Mouse (Mus musculus) embryonic facial prominence, embryonic 12.5 days (tissue): ENCODE measurements around the gene B3galt6. TPM values are rescaled to one million over a fixed set of nuclear protein-coding genes. Genes with fewer than 3 reads are reported as not detected.

Experiments used
- ATAC-seq: fragments of 200-750 bp; cut with Nextera tagmentation; 2 replicates; pipeline ENCODE4 v1.8.0; 2017; ENCODE audit not compliant: insufficient number of reproducible peaks, insufficient read depth, low FRiP score, low TSS enrichment
- H3K27ac ChIP-seq: fragments of 300-500 bp; sonication (generic); 2 replicates; pipeline ENCODE4 v1.5.1; 2016; ENCODE audit warnings: mild to moderate bottlenecking
- H3K27me3 ChIP-seq: fragments of 300-500 bp; sonication (generic); 2 replicates; pipeline ENCODE4 v1.6.1; 2016; ENCODE audit warnings: mild to moderate bottlenecking, moderate library complexity
- H3K36me3 ChIP-seq: fragments of 300-500 bp; sonication (generic); 2 replicates; pipeline ENCODE4 v1.6.1; 2016; ENCODE audit warnings: mild to moderate bottlenecking
- H3K4me1 ChIP-seq: fragments of 300-500 bp; sonication (generic); 2 replicates; pipeline ENCODE4 v1.6.1; 2016
- H3K4me2 ChIP-seq: fragments of 300-500 bp; sonication (generic); replicated peaks from 2 replicates; pipeline ENCODE4 v1.6.1; 2016; ENCODE audit warnings: mild to moderate bottlenecking, moderate library complexity
- H3K4me3 ChIP-seq: fragments of 300-500 bp; sonication (generic); 2 replicates; pipeline ENCODE4 v1.5.1; 2016; ENCODE audit warnings: mild to moderate bottlenecking
- H3K9ac ChIP-seq: fragments of 300-500 bp; sonication (generic); 2 replicates; pipeline ENCODE4 v1.6.1; 2016; ENCODE audit warnings: mild to moderate bottlenecking, moderate library complexity
- H3K9me3 ChIP-seq: fragments of 300-500 bp; sonication (generic); 2 replicates; pipeline ENCODE4 v1.6.1; 2016; ENCODE audit warnings: mild to moderate bottlenecking, moderate library complexity
- WGBS: fragments of 180-500 bp; shearing (Covaris S2); methylation state at CpG from one replicate; pipeline ENCODE4 v1.1.7; 2016; 5-methylcytosine and 5-hydroxymethylcytosine counted together
- polyA plus RNA-seq: library from polyadenylated mRNA; unstranded; fragments of >200 nt; fragmentation: Nextera tagmentation; extraction: Ambion mirVana; gene quantifications from 2 replicates; pipeline ENCODE4 v1.2.1, GENCODE M21; 2016

B3galt6 gene
- polyA plus RNA-seq, 1 experiment from 2014 or later, result 20.3 TPM

GRCm38 (mm10) chr4:155944271-155944670 lies 48.2 kb downstream of the B3galt6 start:
- H3K4me1 ChIP-seq, result peaks cover 16% of the 10 kb centered on the region
- ATAC-seq, result no peak
- peaks cover 14% of the 10 kb centered on the region; the same call in 1 of the 2 replicates for H3K36me3 ChIP-seq
- H3K27me3 ChIP-seq, result no peaks in the 10 kb centered on the region
- WGBS, result under 1% methylated on average over 17 of the region's 17 CpGs
- no peaks in the 10 kb centered on the region for H3K9me3 ChIP-seq
- H3K4me3 ChIP-seq, result peak overlapping the region; percentile 99
- H3K4me2 ChIP-seq, result peak overlapping the region; percentile 83
- peak overlapping the region; percentile 71; the same call in 1 of the 2 replicates for H3K27ac ChIP-seq
- H3K9ac ChIP-seq, result peak overlapping the region; percentile 94

- H3K4me3 ChIP-seq, result peak within 1 kb of the TSS; percentile 99
- peak within 1 kb of the TSS; percentile 94 for H3K9ac ChIP-seq
- H3K9me3 ChIP-seq, result no peaks in the 10 kb centered on the region
- H3K27ac ChIP-seq, result peak within 1 kb of the TSS; percentile 71
- peak within 1 kb of the TSS; percentile 83 for H3K4me2 ChIP-seq
- peaks cover 16% of the 10 kb centered on the region for H3K4me1 ChIP-seq
- WGBS, result under 1% methylated on average over 84 of the region's 85 CpGs
- H3K36me3 ChIP-seq, result peaks cover 9% of the 10 kb centered on the region; the same call in 1 of the 2 replicates
- H3K27me3 ChIP-seq, result no peaks in the 10 kb centered on the region
- peak; percentile 98 for ATAC-seq
Measured at GRCm38 (mm10) chr4:155943534-155944249, 48.8 kb downstream of the B3galt6 start, which contains the start of gene Ube2j2. Ube2j2 (plus strand) TSS chr4:155943831.

GRCm38 (mm10) chr4:155943049-155943452 lies 49.4 kb downstream of the B3galt6 start:
- WGBS, result under 1% methylated on average over 17 of the region's 17 CpGs

More at GRCm38 (mm10) chr4:155943049-155943452, 49.4 kb downstream of the B3galt6 start:
- Histone ChIP-seq H3K4me3 (peak overlapping the region; percentile 99), H3K27ac (peak overlapping the region; percentile 71), H3K36me3 (peaks cover 4% of the 10 kb centered on the region; the same call in 1 of the 2 replicates), H3K9ac (peak overlapping the region; percentile 94), H3K4me2 (peak overlapping the region; percentile 83), H3K9me3 (no peaks in the 10 kb centered on the region), H3K4me1 (peaks cover 16% of the 10 kb centered on the region), H3K27me3 (no peaks in the 10 kb centered on the region)
- peak; percentile 13; the same call in 1 of the 2 replicates for ATAC-seq

Other genes starting within 250 kb of the B3galt6 start
- gene Atad3a, start 231.6 kb downstream of the B3galt6 start, polyA plus RNA-seq, result 103 and 106 TPM in 2 replicates
- gene Vwa1, start 218.0 kb downstream of the B3galt6 start, polyA plus RNA-seq, result 9.2 and 9.5 TPM in 2 replicates
- 0.69 and 1.0 TPM in 2 replicates for gene Tmem88b, start 206.8 kb downstream of the B3galt6 start, polyA plus RNA-seq
- gene Ankrd65, start 202.2 kb downstream of the B3galt6 start, polyA plus RNA-seq, result 0.25 TPM in 1 of 2 replicates, not detected in the other
- 214 TPM in 2 replicates for gene Mrpl20, start 189.8 kb downstream of the B3galt6 start, polyA plus RNA-seq
- 243 and 253 TPM in 2 replicates for gene Ccnl2, start 180.2 kb downstream of the B3galt6 start, polyA plus RNA-seq
- gene Aurkaip1, start 161.4 kb downstream of the B3galt6 start, polyA plus RNA-seq, result 146 and 149 TPM in 2 replicates
- 50.7 and 52.6 TPM in 2 replicates for gene Mxra8, start 153.0 kb downstream of the B3galt6 start, polyA plus RNA-seq
- 8.3 and 16.9 TPM in 2 replicates for gene Dvl1, start 145.2 kb downstream of the B3galt6 start, polyA plus RNA-seq
- gene Tas1r3, start 129.3 kb downstream of the B3galt6 start, polyA plus RNA-seq, result 0.34 and 0.47 TPM in 2 replicates
- 15.9 and 17.1 TPM in 2 replicates for gene Cptp, start 123.2 kb downstream of the B3galt6 start, polyA plus RNA-seq
- 83.7 and 85.4 TPM in 2 replicates for gene Ints11, start 123.1 kb downstream of the B3galt6 start, polyA plus RNA-seq
- 56.0 and 56.6 TPM in 2 replicates for gene Pusl1, start 100.9 kb downstream of the B3galt6 start, polyA plus RNA-seq
- 25.1 and 27.7 TPM in 2 replicates for gene Acap3, start 100.8 kb downstream of the B3galt6 start, polyA plus RNA-seq
- gene Ube2j2, start 48.8 kb downstream of the B3galt6 start, polyA plus RNA-seq, result 158 and 160 TPM in 2 replicates
- gene C1qtnf12, start 30.3 kb downstream of the B3galt6 start, polyA plus RNA-seq, result 31.9 and 35.8 TPM in 2 replicates
- gene Sdf4, start 223 bp upstream of the B3galt6 start, polyA plus RNA-seq, result 141 and 143 TPM in 2 replicates
- 0.70 and 1.1 TPM in 2 replicates for gene Tnfrsf4, start 21.2 kb upstream of the B3galt6 start, polyA plus RNA-seq
- gene Tnfrsf18, start 33.5 kb upstream of the B3galt6 start, polyA plus RNA-seq, result 1.9 and 2.3 TPM in 2 replicates
- 1.0 and 1.5 TPM in 2 replicates for gene Ttll10, start 66.8 kb upstream of the B3galt6 start, polyA plus RNA-seq
- gene 9430015G10Rik, start 117.3 kb upstream of the B3galt6 start, polyA plus RNA-seq, result 54.8 and 55.5 TPM in 2 replicates
- 0.43 and 0.61 TPM in 2 replicates for gene Rnf223, start 137.9 kb upstream of the B3galt6 start, polyA plus RNA-seq
- gene Agrn, start 204.8 kb upstream of the B3galt6 start, polyA plus RNA-seq, result 100.0 and 101 TPM in 2 replicates
- gene Isg15, start 208.2 kb upstream of the B3galt6 start, polyA plus RNA-seq, result 1.1 and 1.3 TPM in 2 replicates
- 2.0 and 3.1 TPM in 2 replicates for gene AW011738, start 210.7 kb upstream of the B3galt6 start, polyA plus RNA-seq
- 0.70 and 1.1 TPM in 2 replicates for gene Perm1, start 223.2 kb upstream of the B3galt6 start, polyA plus RNA-seq
- 32.5 and 35.7 TPM in 2 replicates for gene Plekhn1, start 242.2 kb upstream of the B3galt6 start, polyA plus RNA-seq
- 97.4 and 98.7 TPM in 2 replicates for gene Noc2l, start 243.4 kb upstream of the B3galt6 start, polyA plus RNA-seq